Mouse (Mus musculus): Measurements from ENCODE around the gene Fgf5. TPM values are rescaled to one million over a fixed set of nuclear protein-coding genes. Genes with fewer than 3 reads are reported as not detected.

Fgf5 gene
- total RNA-seq (2017), result not detected in 3 replicates

GRCm38 (mm10) chr5:98253838-98254821 lies at the start of gene Fgf5:
Gene Fgf5, plus strand, starts transcription at chr5:98254184.
- ATAC-seq (replicated peaks; ENCODE audit: insufficient number of reproducible peaks, low FRiP score, low TSS enrichment, poor library complexity, severe bottlenecking), result no peak

GRCm38 (mm10) chr5:98212501-98212900 lies 41.5 kb upstream of the Fgf5 start:
- no peak for ATAC-seq (replicated peaks; ENCODE audit: insufficient number of reproducible peaks, low FRiP score, low TSS enrichment, poor library complexity, severe bottlenecking)

DNA sequence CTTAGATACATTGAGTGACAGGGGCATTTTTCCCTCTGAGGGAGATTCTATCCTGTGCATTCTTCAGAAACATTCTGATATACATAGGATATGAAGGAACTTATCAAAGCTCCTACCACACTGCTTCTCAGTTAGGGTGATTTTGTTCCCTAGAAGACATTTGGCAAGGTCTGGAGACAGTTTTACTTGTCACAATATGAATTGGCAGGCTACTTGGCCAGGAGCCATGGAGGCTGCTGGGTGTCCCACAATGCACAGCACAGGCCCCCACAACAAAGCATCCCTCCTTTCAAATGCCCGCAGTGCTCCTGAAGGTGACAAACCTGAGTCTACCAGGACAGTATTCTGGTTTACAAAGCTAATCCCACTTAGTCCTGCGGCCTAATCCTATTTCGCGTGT lies 32.0 kb upstream of the Fgf5 start:
- no peak for ATAC-seq (replicated peaks; ENCODE audit: insufficient number of reproducible peaks, low FRiP score, low TSS enrichment, poor library complexity, severe bottlenecking)

- ATAC-seq (replicated peaks; ENCODE audit: insufficient number of reproducible peaks, low FRiP score, low TSS enrichment, poor library complexity, severe bottlenecking), result no peak
Observed at GRCm38 (mm10) chr5:98226710-98227109, 27.3 kb upstream of the Fgf5 start.

DNA sequence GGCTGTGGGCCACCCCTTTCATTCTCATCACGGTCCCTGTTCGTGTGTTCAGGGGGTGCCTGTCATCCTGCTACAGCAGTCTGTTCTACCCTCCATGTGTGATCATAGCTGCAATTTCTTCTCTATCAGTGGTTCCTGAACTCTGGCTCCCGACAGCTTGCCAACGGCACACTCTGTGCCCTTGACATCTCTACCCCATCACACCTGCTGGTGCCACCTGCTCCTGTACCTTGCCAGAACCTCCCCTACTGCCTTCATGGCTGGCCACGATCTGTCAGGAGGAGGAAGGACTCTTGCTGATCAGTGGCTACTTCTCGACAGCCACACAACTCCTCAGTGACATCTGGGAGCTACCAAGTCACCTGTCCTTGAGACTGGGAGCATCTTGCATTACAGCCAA lies 24.5 kb upstream of the Fgf5 start:
- ATAC-seq (replicated peaks; ENCODE audit: insufficient number of reproducible peaks, low FRiP score, low TSS enrichment, poor library complexity, severe bottlenecking), result no peak

GRCm38 (mm10) chr5:98238466-98238865 lies 15.5 kb upstream of the Fgf5 start:
- ATAC-seq (replicated peaks; ENCODE audit: insufficient number of reproducible peaks, low FRiP score, low TSS enrichment, poor library complexity, severe bottlenecking), result no peak

DNA sequence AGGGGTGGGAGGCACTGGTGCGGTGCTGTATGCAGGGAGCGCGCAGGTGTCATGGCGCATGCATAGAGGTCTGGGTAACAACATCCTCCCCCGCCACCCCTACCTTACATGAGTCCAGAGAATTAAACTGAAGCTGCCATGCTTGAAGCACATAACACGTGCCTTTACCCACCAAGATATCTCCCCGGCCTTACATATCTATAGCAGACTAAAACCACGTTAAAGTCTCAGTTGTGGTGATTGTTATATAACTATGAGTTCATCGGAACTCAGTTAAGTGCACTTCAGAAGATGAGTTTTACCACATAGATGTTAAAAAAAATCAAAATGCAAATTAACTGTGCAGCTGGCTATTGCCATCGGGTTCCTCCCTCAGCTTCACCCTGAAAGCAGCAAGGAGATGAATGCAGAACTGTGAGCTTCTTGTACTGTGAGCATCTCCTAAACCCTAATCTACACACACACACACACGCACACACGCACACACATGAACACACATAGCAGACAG lies 12.6 kb upstream of the Fgf5 start:
- ATAC-seq (replicated peaks; ENCODE audit: insufficient number of reproducible peaks, low FRiP score, low TSS enrichment, poor library complexity, severe bottlenecking), result no peak

DNA sequence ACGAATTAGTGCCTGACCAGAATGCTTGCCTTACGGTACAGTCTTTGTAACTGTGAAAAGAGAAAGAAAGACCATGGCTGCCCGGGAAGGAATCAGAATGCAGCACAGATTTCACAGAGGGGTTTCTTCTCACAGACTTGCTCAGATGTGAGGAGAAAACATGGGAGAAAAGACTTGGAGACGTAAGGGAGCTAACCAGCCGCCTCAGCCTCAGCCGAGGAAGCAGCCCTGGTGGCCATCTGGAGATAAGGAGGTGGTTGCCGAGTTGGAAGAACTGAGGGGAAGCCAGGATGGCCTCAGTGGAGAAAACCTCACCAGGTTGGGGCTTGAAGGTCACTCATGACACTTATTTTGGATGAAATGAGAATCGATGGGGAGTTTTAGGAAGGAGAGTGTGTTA lies 8.7 kb upstream of the Fgf5 start:
- no peak for ATAC-seq (replicated peaks; ENCODE audit: insufficient number of reproducible peaks, low FRiP score, low TSS enrichment, poor library complexity, severe bottlenecking)

DNA sequence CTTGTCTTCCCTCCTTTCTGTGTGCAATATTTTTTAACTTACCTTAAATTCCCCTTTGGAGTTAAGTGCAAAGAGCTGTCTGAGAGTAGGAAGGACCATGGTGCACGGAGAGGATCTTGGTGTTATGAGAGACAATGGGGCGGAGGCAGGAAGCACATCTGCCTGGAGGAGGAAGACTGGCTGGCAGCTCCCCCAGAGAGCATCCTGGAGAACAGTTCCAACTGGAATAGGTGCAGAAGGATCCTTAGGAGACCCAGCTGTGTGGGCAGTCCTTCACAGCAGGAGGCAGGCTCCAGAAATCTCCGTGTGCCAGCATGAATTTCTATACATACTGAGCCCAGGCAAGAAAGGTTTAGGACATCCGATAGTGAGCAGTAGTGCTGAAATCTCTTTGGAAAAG lies 8.0 kb upstream of the Fgf5 start:
- no peak for ATAC-seq (replicated peaks; ENCODE audit: insufficient number of reproducible peaks, low FRiP score, low TSS enrichment, poor library complexity, severe bottlenecking)

DNA sequence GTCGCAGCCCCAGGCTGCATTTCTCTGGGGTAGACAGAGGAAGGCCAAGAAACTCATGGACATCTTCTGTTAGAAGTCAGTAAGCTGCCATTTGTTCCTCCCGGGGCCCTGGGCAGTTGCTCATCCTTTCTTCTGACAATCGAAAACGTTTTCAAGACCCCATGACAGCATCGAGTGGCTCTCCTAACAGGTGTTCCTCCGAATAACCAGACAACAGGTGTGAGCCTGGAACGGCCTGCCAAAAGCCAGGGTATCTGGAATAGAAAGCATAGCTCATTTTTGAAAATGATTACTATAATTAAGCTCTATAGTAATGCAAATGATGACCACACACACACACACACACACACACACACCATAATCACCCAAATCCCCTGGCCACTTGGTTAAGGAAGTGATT lies 7.2 kb upstream of the Fgf5 start:
- ATAC-seq (replicated peaks; ENCODE audit: insufficient number of reproducible peaks, low FRiP score, low TSS enrichment, poor library complexity, severe bottlenecking), result no peak

DNA sequence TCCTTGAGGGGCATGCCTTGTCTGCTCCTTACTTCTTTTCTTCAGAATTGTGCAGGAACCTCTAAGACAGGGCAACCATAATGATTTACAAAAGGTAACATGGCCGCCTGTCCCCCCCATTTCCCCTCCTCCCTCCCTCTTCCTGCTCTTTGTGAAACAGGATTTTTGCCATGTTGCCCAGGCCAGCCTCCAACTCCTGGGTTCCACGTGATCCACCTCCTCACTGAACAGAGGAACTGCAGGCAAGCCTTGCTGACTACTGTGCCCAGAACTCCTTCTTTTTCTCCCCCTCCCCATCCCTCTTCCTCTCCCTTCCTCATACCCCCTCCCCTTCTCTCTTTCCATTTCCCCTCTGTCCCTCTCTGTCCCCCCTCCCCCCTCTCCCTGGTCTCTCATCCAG lies 6.5 kb upstream of the Fgf5 start:
- no peak for ATAC-seq (replicated peaks; ENCODE audit: insufficient number of reproducible peaks, low FRiP score, low TSS enrichment, poor library complexity, severe bottlenecking)

DNA sequence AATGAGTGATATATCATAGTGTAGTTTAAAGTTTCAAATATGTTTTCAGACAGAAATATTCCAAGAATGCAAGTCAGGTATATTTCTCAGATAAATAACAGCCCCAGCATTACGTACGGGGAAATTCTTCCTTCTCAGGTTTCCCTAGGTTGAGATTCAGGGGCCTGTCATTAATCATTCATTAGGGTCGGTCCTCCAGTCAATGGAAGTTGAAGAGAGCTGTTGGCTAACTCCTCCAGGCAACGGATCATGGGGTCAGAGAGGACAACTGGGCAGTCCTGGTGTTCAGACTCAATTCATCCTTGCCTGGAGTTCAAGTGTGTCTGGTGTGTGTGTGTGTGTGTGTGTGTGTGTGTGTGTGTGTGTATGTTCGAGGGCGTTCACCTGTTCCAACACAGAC lies 837 bp upstream of the Fgf5 start:
- ATAC-seq (replicated peaks; ENCODE audit: insufficient number of reproducible peaks, low FRiP score, low TSS enrichment, poor library complexity, severe bottlenecking), result no peak

- ATAC-seq (replicated peaks; ENCODE audit: insufficient number of reproducible peaks, low FRiP score, low TSS enrichment, poor library complexity, severe bottlenecking), result no peak
Observed at GRCm38 (mm10) chr5:98255176-98255575, 1.2 kb downstream of the Fgf5 start.

DNA sequence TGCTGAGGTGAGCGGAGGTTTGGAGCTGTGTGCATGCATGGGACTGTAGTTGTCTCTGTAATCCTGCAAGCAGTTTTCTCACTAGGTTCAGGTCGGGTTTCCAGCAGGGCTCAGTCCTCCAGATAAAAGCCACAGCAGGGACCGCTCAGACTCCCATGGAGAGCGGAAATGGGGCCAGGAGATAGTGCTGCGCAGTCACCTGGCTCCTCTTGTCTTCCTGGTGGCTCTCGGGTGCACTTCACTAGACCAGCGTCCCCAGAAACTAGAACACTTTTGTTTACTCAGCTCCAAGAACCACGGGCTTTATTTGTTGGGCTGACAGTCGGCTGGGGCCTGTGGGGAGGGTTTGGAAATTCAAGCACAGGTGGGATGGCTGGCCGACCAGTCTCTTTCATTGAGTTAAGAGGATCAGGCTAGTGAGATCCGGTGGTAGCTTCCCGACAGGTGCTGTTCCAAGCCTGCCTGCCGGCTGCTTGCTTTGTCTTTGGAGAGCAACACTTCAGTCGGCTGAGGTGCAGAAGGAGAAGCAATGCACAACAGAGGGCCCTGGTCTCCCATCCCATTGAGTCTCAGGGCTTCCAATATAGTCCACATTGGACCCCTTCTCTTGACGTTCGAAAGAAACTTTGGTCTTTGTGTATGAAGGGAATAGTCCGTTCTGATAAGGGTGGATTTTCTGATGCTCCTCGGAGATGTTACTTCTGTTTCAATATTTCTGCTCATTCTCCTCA lies 1.9 kb downstream of the Fgf5 start:
- no peak for ATAC-seq (replicated peaks; ENCODE audit: insufficient number of reproducible peaks, low FRiP score, low TSS enrichment, poor library complexity, severe bottlenecking)

DNA sequence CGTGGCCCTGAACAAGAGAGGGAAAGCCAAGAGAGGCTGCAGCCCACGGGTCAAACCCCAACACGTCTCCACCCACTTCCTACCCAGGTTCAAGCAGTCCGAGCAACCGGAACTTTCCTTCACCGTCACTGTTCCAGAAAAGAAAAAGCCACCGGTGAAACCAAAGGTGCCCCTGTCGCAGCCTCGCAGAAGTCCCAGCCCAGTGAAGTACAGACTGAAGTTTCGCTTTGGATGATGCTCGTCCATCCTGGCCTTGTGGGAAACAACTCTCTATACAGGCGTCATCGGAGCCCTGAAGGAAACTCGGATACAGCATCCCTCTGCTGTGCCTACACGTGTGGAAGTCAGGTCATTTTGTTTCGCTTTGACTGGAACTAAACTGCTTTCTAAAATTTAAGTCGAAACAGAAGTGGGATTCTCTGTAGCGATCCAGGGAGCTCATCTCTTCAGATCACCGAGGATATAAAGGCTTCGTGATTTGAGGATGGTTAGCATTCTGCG lies 21.4 kb downstream of the Fgf5 start:
- ATAC-seq (replicated peaks; ENCODE audit: insufficient number of reproducible peaks, low FRiP score, low TSS enrichment, poor library complexity, severe bottlenecking), result no peak

GRCm38 (mm10) chr5:98281993-98282392 lies 28.0 kb downstream of the Fgf5 start:
- ATAC-seq (replicated peaks; ENCODE audit: insufficient number of reproducible peaks, low FRiP score, low TSS enrichment, poor library complexity, severe bottlenecking), result no peak

DNA sequence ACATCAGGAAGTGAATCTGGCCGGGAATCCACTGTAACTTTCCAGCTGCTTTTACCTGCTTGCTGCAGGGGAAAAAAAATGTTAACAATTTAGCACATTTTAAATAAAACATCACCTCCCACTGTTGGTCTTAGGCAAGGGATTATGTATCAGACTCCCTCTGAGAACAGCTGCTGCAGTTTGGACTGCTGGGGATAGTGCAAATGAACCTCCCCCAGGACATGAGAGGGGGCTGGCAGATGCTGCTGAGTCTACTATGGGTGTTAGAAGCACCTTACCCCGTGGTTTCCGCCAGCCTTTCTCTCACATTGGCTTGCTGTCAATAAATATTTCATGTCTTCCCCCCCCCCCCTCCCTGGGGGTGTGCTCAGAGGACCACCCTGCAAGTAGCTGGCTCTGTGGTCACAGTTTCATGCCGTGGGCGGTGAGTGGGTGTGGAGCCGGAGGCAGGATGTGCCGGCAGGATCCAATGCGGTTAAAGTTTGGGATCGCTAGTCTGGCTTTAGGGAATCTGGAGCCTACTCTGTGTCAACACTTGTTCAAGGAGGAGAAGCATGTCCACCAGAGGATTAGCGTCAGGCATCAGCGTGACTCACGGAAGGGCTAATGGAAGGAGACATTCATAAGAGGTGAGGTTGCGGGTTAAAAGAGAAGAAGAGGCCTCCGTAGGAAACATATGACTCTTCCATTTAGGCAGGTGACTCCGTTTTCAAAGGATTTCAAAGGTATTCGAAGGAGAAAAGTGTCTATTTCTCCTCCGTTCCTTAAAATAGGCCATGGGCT lies 29.9 kb downstream of the Fgf5 start:
- no peak for ATAC-seq (replicated peaks; ENCODE audit: insufficient number of reproducible peaks, low FRiP score, low TSS enrichment, poor library complexity, severe bottlenecking)

- ATAC-seq (replicated peaks; ENCODE audit: insufficient number of reproducible peaks, low FRiP score, low TSS enrichment, poor library complexity, severe bottlenecking), result no peak
Observed at GRCm38 (mm10) chr5:98290642-98291041, 36.7 kb downstream of the Fgf5 start.
